Mouse (Mus musculus): ENCODE results near the gene Trappc5. TPM values are rescaled to one million over a fixed set of nuclear protein-coding genes. Genes with fewer than 3 reads are reported as not detected.
A peak's percentile ranks its signal among the peaks of the same experiment; 100 is the strongest.

The Trappc5 gene
- total RNA-seq (2015; ENCODE audit: low replicate concordance) (5.4 and 6.1 TPM in 2 replicates), total RNA-seq (2017; ENCODE audit: low replicate concordance) (5.1 and 5.4 TPM in 2 replicates)

- peak; percentile 94 for ATAC-seq (replicated peaks; ENCODE audit: low FRiP score, poor library complexity, severe bottlenecking)
Measured at GRCm38 (mm10) chr8:3676131-3676992, at the start of gene Trappc5. Gene Trappc5, plus strand, starts transcription at chr8:3676299.

GRCm38 (mm10) chr8:3626971-3627370 is 49.1 kb upstream of the Trappc5 start:
- no peak for ATAC-seq (replicated peaks; ENCODE audit: low FRiP score, poor library complexity, severe bottlenecking)

GRCm38 (mm10) chr8:3628014-3628413 is 48.1 kb upstream of the Trappc5 start:
- ATAC-seq (replicated peaks; ENCODE audit: low FRiP score, poor library complexity, severe bottlenecking), result no peak

- peak; percentile 97 for ATAC-seq (replicated peaks; ENCODE audit: low FRiP score, poor library complexity, severe bottlenecking)
Measured at GRCm38 (mm10) chr8:3630647-3631477, 45.2 kb upstream of the Trappc5 start, which contains the start of gene Stxbp2. Gene Stxbp2, plus strand, starts transcription at chr8:3630955.

GRCm38 (mm10) chr8:3631478-3631875 is 44.6 kb upstream of the Trappc5 start:
- no peak for ATAC-seq (replicated peaks; ENCODE audit: low FRiP score, poor library complexity, severe bottlenecking)

GRCm38 (mm10) chr8:3645804-3646203 is 30.3 kb upstream of the Trappc5 start:
- peak; percentile 81 for ATAC-seq (replicated peaks; ENCODE audit: low FRiP score, poor library complexity, severe bottlenecking)

GRCm38 (mm10) chr8:3646824-3647531 is 29.1 kb upstream of the Trappc5 start:
- no peak for ATAC-seq (replicated peaks; ENCODE audit: low FRiP score, poor library complexity, severe bottlenecking)

- ATAC-seq (replicated peaks; ENCODE audit: low FRiP score, poor library complexity, severe bottlenecking), result no peak
Measured at GRCm38 (mm10) chr8:3647561-3647960, 28.5 kb upstream of the Trappc5 start.

GRCm38 (mm10) chr8:3648268-3648667 is 27.8 kb upstream of the Trappc5 start:
- no peak for ATAC-seq (replicated peaks; ENCODE audit: low FRiP score, poor library complexity, severe bottlenecking)

GRCm38 (mm10) chr8:3648990-3649389 is 27.1 kb upstream of the Trappc5 start:
- ATAC-seq (replicated peaks; ENCODE audit: low FRiP score, poor library complexity, severe bottlenecking), result no peak

GRCm38 (mm10) chr8:3652845-3653244 is 23.3 kb upstream of the Trappc5 start:
- no peak for ATAC-seq (replicated peaks; ENCODE audit: low FRiP score, poor library complexity, severe bottlenecking)

GRCm38 (mm10) chr8:3654726-3655508 is 21.2 kb upstream of the Trappc5 start:
- no peak for ATAC-seq (replicated peaks; ENCODE audit: low FRiP score, poor library complexity, severe bottlenecking)

- ATAC-seq (replicated peaks; ENCODE audit: low FRiP score, poor library complexity, severe bottlenecking), result no peak
Measured at GRCm38 (mm10) chr8:3655526-3655925, 20.6 kb upstream of the Trappc5 start, which contains the start of gene Retn. Gene Retn, plus strand, starts transcription at chr8:3655770.

GRCm38 (mm10) chr8:3656725-3657381 is 19.2 kb upstream of the Trappc5 start:
- no peak for ATAC-seq (replicated peaks; ENCODE audit: low FRiP score, poor library complexity, severe bottlenecking)

- ATAC-seq (replicated peaks; ENCODE audit: low FRiP score, poor library complexity, severe bottlenecking), result no peak
Measured at GRCm38 (mm10) chr8:3660889-3661288, 15.2 kb upstream of the Trappc5 start.

- no peak for ATAC-seq (replicated peaks; ENCODE audit: low FRiP score, poor library complexity, severe bottlenecking)
Measured at GRCm38 (mm10) chr8:3664405-3664804, 11.7 kb upstream of the Trappc5 start.

- no peak for ATAC-seq (replicated peaks; ENCODE audit: low FRiP score, poor library complexity, severe bottlenecking)
Measured at GRCm38 (mm10) chr8:3665507-3665906, 10.6 kb upstream of the Trappc5 start, which contains the start of gene Mcemp1. Gene Mcemp1, plus strand, starts transcription at chr8:3665754.

- no peak for ATAC-seq (replicated peaks; ENCODE audit: low FRiP score, poor library complexity, severe bottlenecking)
Measured at GRCm38 (mm10) chr8:3670388-3670787, 5.7 kb upstream of the Trappc5 start.

Measured in erythroid progenitor cell, adult 5-6 weeks (primary cell).